ENCODE assay signal across 22 mouse cellular contexts in the genomic region with DNA sequence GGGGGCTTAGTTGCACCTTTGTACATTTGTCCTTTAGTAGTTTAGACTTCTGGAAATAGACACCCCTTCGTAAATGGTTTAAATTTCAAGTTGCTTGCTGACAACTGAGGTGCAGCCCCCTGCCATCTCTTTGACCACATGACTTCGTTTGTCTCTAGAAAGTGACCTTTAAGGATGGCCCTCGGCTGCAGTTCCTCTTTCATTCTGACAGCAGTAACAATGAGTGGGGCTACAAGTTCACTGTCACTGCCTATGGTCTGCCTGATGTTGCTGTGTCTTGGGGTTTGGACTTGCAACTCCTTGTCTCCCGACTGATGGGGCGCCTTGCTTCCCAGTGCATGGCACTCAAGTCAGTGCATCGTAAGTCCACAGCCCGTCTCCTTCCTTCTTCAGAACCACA.
DNase-seq lines count a peak whose midpoint lies in the region; ATAC-seq and TF ChIP-seq lines count a peak whose summit lies in the region.
"Had no signal": no experiment of that assay in that cellular context is flagged by ENCODE, and none has a peak within 500 bp of the region (broad histone marks: within the 10 kb centered on the region; RNA-seq: fewer than 3 reads in every experiment).

No protein-coding gene starts in this region.

- dilution Hi-C loops in CH12.LX (cut with MboI; ENCODE audit: extremely low pct_ligation_motif_present, extremely low pct_unique_long_range_greater_than_20kb, low sequenced_read_pairs): no loop called here

- no peak for TF ChIP-seq POLR2A in CH12.LX (IDR thresholded peaks at IDR 0.05; ENCODE audit: low read depth, low read length)

- no peaks in the 10 kb centered on the region for H3K9me3 ChIP-seq in CH12.LX (replicated peaks; ENCODE audit: low read length)
- H3K9me3 ChIP-seq: G1E had no signal

- ATAC-seq in monocyte, adult 5-6 weeks (replicated peaks; ENCODE audit: insufficient number of reproducible peaks, low FRiP score, low TSS enrichment, poor library complexity, severe bottlenecking): 0 out of 2 replicates have a peak, but pooled peaks have one; percentile 5
- ATAC-seq: activated CD4-positive, CD25-positive, alpha-beta regulatory T cell, adult 4 months; CD4-positive, CD25-positive, alpha-beta regulatory T cell, adult 4 months; Patski had no signal

- TF ChIP-seq EP300 in CH12.LX (IDR thresholded peaks at IDR 0.05; ENCODE audit: low read length): peak; percentile 62

- no peak for TF ChIP-seq RAD21 in CH12.LX (IDR thresholded peaks at IDR 0.05; ENCODE audit: low read depth, low read length)

- no peak overlapping the region for H3K9ac ChIP-seq in CH12.LX (ENCODE audit: insufficient read depth, low read depth)

- DNase-seq in A20 (ENCODE audit: low read depth, low spot score): peak; percentile 71
- DNase-seq in CH12.LX (ENCODE audit: extremely low read depth): peak; percentile 19
- no peak for DNase-seq in retina, embryonic 14.5 days (ENCODE audit: low spot score)
- no peak for DNase-seq in left cerebral cortex, adult 9 months (ENCODE audit: low spot score in 2 of 2)
- no peak for DNase-seq in gastrocnemius, postnatal 36 days
- DNase-seq: adrenal gland, adult 2 months; adrenal gland, adult 8-10 months; adrenal gland, postnatal 10 days; adrenal gland, postnatal 14 days; adrenal gland, postnatal 25 days; adrenal gland, postnatal 36 days; B cell, adult 2 months; cerebellum, adult 11 months; cerebellum, adult 11-12 months; cerebellum, adult 18-20 months; cerebellum, adult 2 months; cerebellum, adult 8-10 months had no signal

- intact Hi-C loops in gastrocnemius, postnatal 36 days (cut with DNase I): no loop called here

- peaks cover 5 to 13% of the 10 kb centered on the region in 2 experiments for H3K4me1 ChIP-seq in CH12.LX (ENCODE audit: control insufficient read depth in 1 of 2, insufficient read depth in 2 of 2)

- no peak overlapping the region for H3K27ac ChIP-seq in CH12.LX (ENCODE audit: insufficient read depth, low read depth)

- no peak overlapping the region for H3K4me3 ChIP-seq in CH12.LX (replicated peaks in 1 of 3; ENCODE audit: low read depth in 2 of 3, low read length in 2 of 3, poor library complexity in 1 of 3)

- peaks cover 51 to 88% of the 10 kb centered on the region in 2 experiments for H3K36me3 ChIP-seq in CH12.LX (replicated peaks in 1 of 2; ENCODE audit: control insufficient read depth in 1 of 2, insufficient read depth in 1 of 2, low read length in 1 of 2)

- no peak for TF ChIP-seq CTCF in CH12.LX (conservative IDR thresholded peaks at IDR 0.05 in 1 of 2, IDR thresholded peaks at IDR 0.05 in 1 of 2; ENCODE audit: low read depth in 2 of 2, low read length in 2 of 2)

- no peak overlapping the region for H3K4me2 ChIP-seq in CH12.LX (ENCODE audit: insufficient read depth, low read depth, poor library complexity, severe bottlenecking)

- H3K79me2 ChIP-seq in CH12.LX (replicated peaks; ENCODE audit: control insufficient read depth, extremely low read depth, insufficient read depth, poor library complexity, severe bottlenecking): no peaks in the 10 kb centered on the region

- in situ Hi-C loops in CH12.LX (cut with MboI; ENCODE audit: low pct_ligation_motif_present, low pct_unique_long_range_greater_than_20kb, low sequenced_read_pairs): no loop called here

- H3K27me3 ChIP-seq in CH12.LX (replicated peaks): no peaks in the 10 kb centered on the region
- H3K27me3 ChIP-seq: Patski had no signal

TF ChIP-seq in CH12.LX, 34 proteins besides CTCF, POLR2A, EP300 and RAD21:
- TF ChIP-seq MEF2A (IDR thresholded peaks at IDR 0.05; ENCODE audit: borderline replicate concordance, low read depth, low read length) (no peak), ZC3H11A (IDR thresholded peaks at IDR 0.05; ENCODE audit: low read depth, low read length) (no peak), MAX (IDR thresholded peaks at IDR 0.05; ENCODE audit: low read length) (no peak), GABPA (IDR thresholded peaks at IDR 0.05; ENCODE audit: insufficient replicate concordance, low read depth, low read length) (no peak), USF2 (conservative IDR thresholded peaks at IDR 0.05; ENCODE audit: low read depth, low read length) (no peak), HCFC1 (IDR thresholded peaks at IDR 0.05; ENCODE audit: low read depth, low read length) (no peak), JUN (IDR thresholded peaks at IDR 0.05; ENCODE audit: insufficient read depth, low read depth, low read length) (no peak; the same call in 1 of the 2 replicates), TCF12 (IDR thresholded peaks at IDR 0.05; ENCODE audit: low read depth, low read length) (no peak), SMC3 (IDR thresholded peaks at IDR 0.05; ENCODE audit: low read depth, low read length) (no peak; the same call in 1 of the 2 replicates), POLR2AphosphoS2 (IDR thresholded peaks at IDR 0.05; ENCODE audit: low read depth, low read length) (no peak), MAZ (IDR thresholded peaks at IDR 0.05; ENCODE audit: low read depth, low read length) (no peak), USF1 (IDR thresholded peaks at IDR 0.05; ENCODE audit: low read depth, low read length) (peak; percentile 12; the same call in 1 of the 2 replicates), RCOR1 (conservative IDR thresholded peaks at IDR 0.05; ENCODE audit: low read depth, low read length) (no peak), ZMIZ1 (IDR thresholded peaks at IDR 0.05; ENCODE audit: low read depth, low read length) (no peak), CHD1 (IDR thresholded peaks at IDR 0.05; ENCODE audit: low read depth, low read length) (no peak), JUND (conservative IDR thresholded peaks at IDR 0.05; ENCODE audit: low read depth, low read length) (peak; percentile 20; the same call in 1 of the 2 replicates), E2F4 (IDR thresholded peaks at IDR 0.05; ENCODE audit: insufficient replicate concordance, low read depth, low read length) (no peak), ZNF384 (IDR thresholded peaks at IDR 0.05; ENCODE audit: low read depth, low read length) (no peak), KAT2A (IDR thresholded peaks at IDR 0.05; ENCODE audit: insufficient replicate concordance, low read length) (no peak), IRF4 (IDR thresholded peaks at IDR 0.05; ENCODE audit: low read depth, low read length) (peak; percentile 89), PAX5 (IDR thresholded peaks at IDR 0.05; ENCODE audit: low read length) (no peak), SIN3A (IDR thresholded peaks at IDR 0.05; ENCODE audit: low read length) (0 out of 2 replicates have a peak, but pooled peaks have one; percentile 31), UBTF (IDR thresholded peaks at IDR 0.05; ENCODE audit: low read depth, low read length) (no peak), CHD2 (IDR thresholded peaks at IDR 0.05; ENCODE audit: low read length) (no peak), ZKSCAN1 (IDR thresholded peaks at IDR 0.05; ENCODE audit: borderline replicate concordance, low read depth, low read length) (no peak), NRF1 (IDR thresholded peaks at IDR 0.05; ENCODE audit: low read depth, low read length) (no peak), BHLHE40 (IDR thresholded peaks at IDR 0.05; ENCODE audit: low read depth, low read length) (no peak), NELFE (IDR thresholded peaks at IDR 0.05; ENCODE audit: low read depth, low read length) (no peak), ETS1 (conservative IDR thresholded peaks at IDR 0.05; ENCODE audit: low read depth, low read length) (no peak), ELF1 (IDR thresholded peaks at IDR 0.05; ENCODE audit: low read depth, low read length) (peak; percentile 21; the same call in 1 of the 2 replicates), MYC (IDR thresholded peaks at IDR 0.05; ENCODE audit: low read depth, low read length) (no peak), TBP (conservative IDR thresholded peaks at IDR 0.05; ENCODE audit: low read depth, low read length) (no peak), MAFK (IDR thresholded peaks at IDR 0.05; ENCODE audit: insufficient replicate concordance, low read length) (no peak), MXI1 (IDR thresholded peaks at IDR 0.05; ENCODE audit: low read depth, low read length) (0 out of 2 replicates have a peak, but pooled peaks have one; percentile 46)

Comparison
In these comparisons a context has a peak if more than half of its experiments do, and no peak if none do; other contexts are left out.
1. DNase-seq: peak in A20 (single experiment) and CH12.LX (single experiment); none in retina, embryonic 14.5 days (single experiment), left cerebral cortex, adult 9 months (0 of 2) and gastrocnemius, postnatal 36 days (0 of 2).